Mouse (Mus musculus) forebrain, embryonic 13.5 days (tissue): Measurements from ENCODE around the gene Sept12. TPM values are rescaled to one million over a fixed set of nuclear protein-coding genes. Genes with fewer than 3 reads are reported as not detected.

Experiments used
- ATAC-seq: fragments of 200-750 bp; cut with Nextera tagmentation; 2 replicates; pipeline ENCODE4 v1.8.0; 2017
- H3K27ac ChIP-seq: fragments of 300-500 bp; sonication (generic); 2 replicates; pipeline ENCODE4 v1.5.1; 2015; ENCODE audit warnings: inconsistent platforms, mild to moderate bottlenecking, moderate library complexity
- H3K27me3 ChIP-seq: fragments of 300-500 bp; sonication (generic); 2 replicates; pipeline ENCODE4 v1.6.1; 2015; ENCODE audit warnings: mild to moderate bottlenecking, inconsistent platforms
- H3K36me3 ChIP-seq: fragments of 300-500 bp; sonication (generic); 2 replicates; pipeline ENCODE4 v1.6.1; 2015; ENCODE audit warnings: mild to moderate bottlenecking, inconsistent platforms; ENCODE audit not compliant: poor library complexity, severe bottlenecking
- H3K4me1 ChIP-seq: fragments of 300-500 bp; sonication (generic); 2 replicates; pipeline ENCODE4 v1.6.1; 2015; ENCODE audit warnings: inconsistent platforms
- H3K4me2 ChIP-seq: fragments of 300-500 bp; sonication (generic); 2 replicates; pipeline ENCODE4 v1.6.1; 2015; ENCODE audit warnings: inconsistent platforms, mild to moderate bottlenecking, moderate library complexity
- H3K4me3 ChIP-seq: fragments of 300-500 bp; sonication (generic); 2 replicates; pipeline ENCODE4 v1.5.1; 2015; ENCODE audit warnings: mild to moderate bottlenecking, inconsistent platforms
- H3K9ac ChIP-seq: fragments of 300-500 bp; sonication (generic); 2 replicates; pipeline ENCODE4 v1.6.1; 2015; ENCODE audit warnings: mild to moderate bottlenecking, inconsistent platforms
- H3K9me3 ChIP-seq: fragments of 300-500 bp; sonication (generic); replicated peaks from 2 replicates; pipeline ENCODE4 v1.6.1; 2016; ENCODE audit warnings: inconsistent platforms
- WGBS: fragments of 180-500 bp; shearing (Covaris S2); methylation state at CpG from one replicate; pipeline ENCODE4 v1.1.7; 2015; 5-methylcytosine and 5-hydroxymethylcytosine counted together
- polyA plus RNA-seq: library from polyadenylated mRNA; unstranded; fragments of >200 nt; fragmentation: Nextera tagmentation; extraction: Ambion mirVana; gene quantifications from 2 replicates; pipeline ENCODE4 v1.2.1, GENCODE M21; 2015

Sept12 gene
- polyA plus RNA-seq, 1 experiment from 2014 or later, result not detected

DNA sequence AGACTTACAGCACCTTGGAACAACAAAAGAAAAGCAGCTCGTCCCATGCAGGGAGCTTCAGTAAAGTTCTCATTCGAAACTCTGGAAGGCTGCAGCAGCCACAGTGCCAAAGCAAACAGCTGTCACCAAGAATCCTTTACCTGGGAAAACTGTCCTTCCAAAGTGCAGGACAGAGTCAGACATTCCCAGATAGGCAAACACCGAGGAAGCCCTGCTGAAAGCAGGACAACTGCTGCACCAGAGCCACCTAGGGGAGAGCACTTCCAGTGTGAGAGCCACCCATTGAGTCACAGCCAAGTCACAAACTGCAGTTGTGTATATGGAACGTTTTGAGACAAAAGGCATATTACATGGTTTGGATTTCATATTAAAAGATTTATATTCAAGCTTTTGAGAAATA is 52.2 kb downstream of the Sept12 start:
- Histone ChIP-seq H3K27ac (no peak overlapping the region), H3K27me3 (no peaks in the 10 kb centered on the region), H3K36me3 (peaks cover 90% of the 10 kb centered on the region), H3K9ac (no peak overlapping the region), H3K4me3 (no peak overlapping the region), H3K4me1 (peaks cover 1% of the 10 kb centered on the region; the same call in 1 of the 2 replicates), H3K9me3 (no peaks in the 10 kb centered on the region), H3K4me2 (no peak overlapping the region)
- no peak for ATAC-seq
- WGBS, result 83% methylated on average over 4 of the region's 4 CpGs

DNA sequence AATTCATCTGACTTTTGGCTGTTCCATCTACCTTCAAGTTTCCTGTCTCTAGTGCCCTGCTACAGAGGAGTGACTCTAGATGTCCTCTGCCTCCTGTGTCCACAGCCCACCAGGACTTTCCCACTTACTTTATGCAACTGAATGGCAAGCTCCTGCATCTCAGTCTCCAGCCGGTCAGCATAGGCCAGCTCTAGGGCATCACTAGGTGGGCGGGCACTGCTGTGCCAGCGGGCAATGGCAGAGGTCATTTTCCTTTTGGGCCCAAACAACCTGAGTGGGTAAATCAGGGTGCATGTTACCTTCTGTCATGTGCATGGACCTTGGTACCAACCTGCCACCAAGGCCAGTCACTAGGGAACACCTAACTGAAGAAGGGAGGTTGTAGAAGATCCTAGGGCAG is 54.2 kb downstream of the Sept12 start:
- H3K27ac ChIP-seq, result no peak overlapping the region
- H3K27me3 ChIP-seq, result no peaks in the 10 kb centered on the region
- H3K9me3 ChIP-seq, result no peaks in the 10 kb centered on the region
- no peak overlapping the region for H3K4me2 ChIP-seq
- no peak overlapping the region for H3K4me3 ChIP-seq
- WGBS, result 94% methylated on average over 3 of the region's 3 CpGs
- no peak overlapping the region for H3K9ac ChIP-seq
- peaks cover 14% of the 10 kb centered on the region for H3K4me1 ChIP-seq
- no peak for ATAC-seq
- peaks cover 81% of the 10 kb centered on the region for H3K36me3 ChIP-seq

DNA sequence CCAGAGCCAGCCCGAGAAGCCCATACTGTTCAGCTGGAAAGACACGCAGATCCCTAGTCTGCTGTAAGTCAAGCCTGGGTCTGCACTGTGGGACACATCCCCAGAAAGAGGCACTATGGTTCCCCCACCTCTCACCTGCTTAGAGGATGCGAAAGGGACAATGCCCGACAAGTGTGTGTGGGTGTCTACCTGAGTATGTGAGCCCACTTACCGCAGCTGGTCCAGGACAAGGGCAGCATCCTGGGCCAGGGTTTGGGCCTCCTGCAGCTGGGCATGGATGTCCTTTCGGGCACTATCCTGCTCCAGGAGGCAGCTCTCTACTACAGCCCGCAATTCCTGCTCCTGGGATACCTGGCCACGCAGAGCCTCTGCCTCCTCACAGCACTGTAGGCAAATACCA is 54.8 kb downstream of the Sept12 start:
- no peaks in the 10 kb centered on the region for H3K27me3 ChIP-seq
- H3K4me1 ChIP-seq, result peaks cover 17% of the 10 kb centered on the region
- H3K27ac ChIP-seq, result no peak overlapping the region
- peaks cover 77% of the 10 kb centered on the region for H3K36me3 ChIP-seq
- 95% methylated on average over 8 of the region's 8 CpGs for WGBS
- H3K4me2 ChIP-seq, result no peak overlapping the region
- no peaks in the 10 kb centered on the region for H3K9me3 ChIP-seq
- H3K4me3 ChIP-seq, result no peak overlapping the region
- no peak overlapping the region for H3K9ac ChIP-seq
- ATAC-seq, result no peak

DNA sequence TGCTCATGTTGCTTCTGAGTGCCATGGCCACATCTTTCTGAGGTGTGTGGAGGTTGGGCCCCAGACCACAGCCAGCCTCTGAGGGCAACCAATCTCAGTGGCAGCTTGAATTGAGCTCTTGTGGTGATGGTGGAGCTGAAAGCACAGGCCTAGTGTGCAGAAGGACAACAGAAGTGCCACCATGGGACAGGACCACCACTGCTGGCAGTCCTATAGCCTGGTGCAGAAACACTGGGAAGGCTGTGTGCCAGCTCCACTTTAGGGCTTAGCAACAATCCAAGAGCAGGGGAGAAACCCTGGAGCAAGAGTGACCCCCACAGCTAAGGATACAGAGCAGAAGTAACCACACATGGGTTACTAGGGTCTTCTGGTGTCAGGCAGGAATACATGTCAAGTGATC is 56.6 kb downstream of the Sept12 start:
- H3K9me3 ChIP-seq, result no peaks in the 10 kb centered on the region
- H3K4me1 ChIP-seq, result peaks cover 17% of the 10 kb centered on the region
- no peaks in the 10 kb centered on the region for H3K27me3 ChIP-seq
- no peak overlapping the region for H3K4me3 ChIP-seq
- H3K9ac ChIP-seq, result no peak overlapping the region
- H3K36me3 ChIP-seq, result peaks cover 77% of the 10 kb centered on the region
- H3K4me2 ChIP-seq, result no peak overlapping the region
- no peak for ATAC-seq
- H3K27ac ChIP-seq, result no peak overlapping the region

DNA sequence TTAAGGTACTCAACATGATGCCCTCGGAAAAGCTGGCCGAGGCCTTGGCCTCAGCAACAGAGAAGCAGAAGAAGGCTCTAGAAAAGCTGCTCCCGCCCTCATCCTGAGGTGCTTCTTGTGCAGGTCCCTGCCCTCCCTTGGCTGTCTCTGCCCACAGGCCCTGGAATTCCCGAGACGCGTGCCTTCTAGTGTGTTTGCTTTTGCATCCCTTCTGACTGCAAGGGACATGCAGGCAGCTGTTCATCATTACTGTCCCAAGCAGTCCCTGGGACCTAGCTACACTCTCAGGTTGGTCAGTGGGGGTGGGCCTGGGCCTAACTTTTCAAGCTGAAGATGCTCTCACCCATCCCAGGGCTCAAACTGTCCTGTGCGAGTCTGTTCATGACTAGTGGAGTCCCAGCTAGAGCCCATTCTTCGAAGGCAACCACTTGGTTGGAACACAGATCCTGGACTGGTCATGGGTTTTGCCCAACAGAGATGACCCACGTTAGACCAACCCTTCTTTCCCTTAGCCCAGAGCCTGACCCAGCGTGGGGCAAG is 57.3 kb downstream of the Sept12 start:
- no peaks in the 10 kb centered on the region for H3K9me3 ChIP-seq
- 93% methylated on average over 10 of the region's 10 CpGs for WGBS
- ATAC-seq, result no peak
- no peak overlapping the region for H3K27ac ChIP-seq
- H3K27me3 ChIP-seq, result no peaks in the 10 kb centered on the region
- H3K4me3 ChIP-seq, result peak overlapping the region; percentile 94; the same call in 1 of the 2 replicates
- peak overlapping the region; percentile 97; the same call in 1 of the 2 replicates for H3K9ac ChIP-seq
- H3K4me2 ChIP-seq, result peak overlapping the region; percentile 96
- H3K36me3 ChIP-seq, result peaks cover 78% of the 10 kb centered on the region
- H3K4me1 ChIP-seq, result peaks cover 17% of the 10 kb centered on the region

DNA sequence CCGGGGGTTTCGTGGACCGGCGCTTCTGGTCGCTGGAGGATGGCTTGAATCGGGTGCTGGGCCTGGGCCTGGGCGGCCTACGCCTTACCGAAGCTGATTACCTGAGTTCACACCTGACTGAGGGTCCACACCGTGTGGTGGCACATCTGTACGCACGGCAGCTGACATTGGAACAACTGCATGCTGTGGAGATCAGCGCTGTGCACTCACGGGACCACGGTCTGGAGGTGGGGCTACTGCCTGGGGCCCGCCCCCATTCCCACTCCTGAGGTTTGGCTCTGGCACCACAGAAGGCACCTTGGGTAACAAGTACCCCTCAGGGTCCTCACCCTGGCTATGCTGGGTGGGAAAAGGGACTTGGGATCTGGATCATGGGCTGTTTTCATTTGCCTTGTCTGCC is 58.2 kb downstream of the Sept12 start:
- H3K4me3 ChIP-seq, result peak overlapping the region; percentile 94
- ATAC-seq, result peak; percentile 70
- H3K27ac ChIP-seq, result peak overlapping the region; percentile 70
- H3K4me2 ChIP-seq, result peak overlapping the region; percentile 96
- peaks cover 78% of the 10 kb centered on the region for H3K36me3 ChIP-seq
- H3K27me3 ChIP-seq, result no peaks in the 10 kb centered on the region
- peak overlapping the region; percentile 97 for H3K9ac ChIP-seq
- H3K9me3 ChIP-seq, result no peaks in the 10 kb centered on the region
- peaks cover 17% of the 10 kb centered on the region for H3K4me1 ChIP-seq
- WGBS, result 1% methylated on average over 16 of the region's 16 CpGs

DNA sequence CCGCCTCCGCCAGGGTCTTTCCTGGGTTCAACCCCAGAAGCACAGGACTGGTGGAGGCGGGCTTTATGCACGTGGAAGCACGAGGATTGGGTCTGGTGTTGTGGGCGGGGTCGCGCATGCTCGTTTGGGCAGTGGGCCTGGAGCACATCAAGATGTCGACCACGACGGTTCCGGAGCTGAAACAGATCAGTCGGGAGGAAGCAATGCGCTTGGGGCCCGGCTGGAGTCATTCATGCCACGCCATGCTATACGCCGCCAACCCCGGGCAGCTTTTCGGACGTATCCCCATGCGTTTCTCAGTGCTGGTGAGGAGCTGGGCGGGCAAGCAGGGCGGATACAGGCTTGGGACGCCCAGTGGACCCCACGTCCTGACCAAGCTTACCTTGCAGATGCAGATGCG is 58.7 kb downstream of the Sept12 start:
- ATAC-seq, result peak; percentile 98
- Histone ChIP-seq H3K36me3 (peaks cover 78% of the 10 kb centered on the region), H3K27me3 (no peaks in the 10 kb centered on the region)

DNA sequence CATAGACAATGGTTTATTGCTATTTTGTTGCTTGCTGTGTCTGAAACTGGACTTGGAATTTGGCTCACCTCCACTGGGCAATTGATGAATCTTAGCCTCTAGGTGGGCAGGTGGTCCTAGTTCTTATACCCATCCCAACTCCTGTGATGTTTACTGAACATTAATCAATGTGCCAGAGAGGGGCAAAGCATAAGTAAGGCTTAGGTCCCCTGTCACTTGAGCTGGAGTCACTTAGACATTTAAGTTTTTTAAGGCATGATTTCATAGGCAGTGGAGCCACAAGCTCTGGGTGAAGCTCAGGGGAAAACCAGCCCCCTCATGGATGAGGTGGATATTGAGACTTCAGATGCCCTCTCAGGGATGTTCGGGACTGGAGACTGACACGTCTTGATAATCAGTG is 59.2 kb downstream of the Sept12 start, which contains the start of gene Nudt16l1:
Gene Nudt16l1, plus strand, starts transcription at position 301 of the 400 bp plus-strand sequence.
- no peaks in the 10 kb centered on the region for H3K27me3 ChIP-seq
- WGBS, result 8% methylated on average over 2 of the region's 2 CpGs

More for the DNA sequence above, 58.7 kb downstream of the Sept12 start:
- H3K27ac ChIP-seq, result peak overlapping the region; percentile 70
- WGBS, result 0% methylated on average over 28 of the region's 28 CpGs
- peak overlapping the region; percentile 94 for H3K4me3 ChIP-seq
- H3K4me1 ChIP-seq, result peaks cover 17% of the 10 kb centered on the region
- H3K9me3 ChIP-seq, result no peaks in the 10 kb centered on the region
- peak overlapping the region; percentile 97 for H3K9ac ChIP-seq
- H3K4me2 ChIP-seq, result peak overlapping the region; percentile 96

DNA sequence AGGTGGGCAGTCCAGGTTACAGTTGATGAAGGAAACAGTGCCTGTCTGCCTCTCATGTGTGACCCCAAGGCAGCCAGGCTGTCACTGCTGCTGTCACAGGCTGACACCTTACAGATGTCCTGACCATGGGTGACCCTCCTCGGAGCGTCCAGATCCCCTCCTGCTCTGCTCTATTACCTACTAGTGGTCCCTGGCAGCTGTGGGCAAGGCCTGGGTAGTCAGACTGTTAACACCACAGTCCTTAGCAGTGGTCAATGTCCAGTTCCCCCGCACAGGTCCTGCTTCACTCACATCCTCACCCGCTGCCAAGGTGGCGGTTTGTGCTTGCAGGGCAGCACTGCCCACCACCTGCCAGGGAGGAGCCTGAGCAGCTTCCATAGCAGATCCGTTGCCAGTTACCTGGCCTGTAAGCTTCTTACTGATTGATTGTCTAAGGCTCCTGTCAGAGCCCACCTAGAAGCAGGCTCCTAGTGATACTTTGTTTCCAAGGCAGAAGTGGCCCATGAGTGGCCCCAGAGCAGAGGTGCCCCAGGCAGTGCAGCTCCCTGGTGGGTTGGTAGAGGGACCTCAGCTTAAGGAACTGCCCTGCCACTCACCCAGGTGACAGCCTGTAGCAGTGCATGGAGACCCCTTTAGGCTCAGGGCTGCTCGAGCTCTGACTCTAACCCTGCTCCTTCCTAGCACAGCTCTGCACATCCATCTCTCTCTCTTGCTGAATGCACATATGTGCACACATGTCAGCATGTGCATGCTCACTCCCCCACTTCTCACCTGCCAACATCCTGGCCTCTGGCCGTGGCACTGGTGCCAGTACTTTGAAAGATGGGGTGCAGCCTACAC is 60.1 kb downstream of the Sept12 start:
- Histone ChIP-seq H3K4me3 (no peak overlapping the region), H3K27me3 (no peaks in the 10 kb centered on the region), H3K4me2 (no peak overlapping the region), H3K9ac (no peak overlapping the region), H3K27ac (no peak overlapping the region), H3K9me3 (no peaks in the 10 kb centered on the region), H3K36me3 (peaks cover 78% of the 10 kb centered on the region), H3K4me1 (peaks cover 17% of the 10 kb centered on the region)
- no peak for ATAC-seq
- WGBS, result 93% methylated on average over 8 of the region's 8 CpGs

More for the DNA sequence above, 59.2 kb downstream of the Sept12 start, which contains the start of gene Nudt16l1:
- 0 out of 2 replicates have a peak, but pooled peaks have one; percentile 9 for ATAC-seq
- Histone ChIP-seq H3K4me3 (peak within 1 kb of the TSS; percentile 94), H3K9ac (peak within 1 kb of the TSS; percentile 97), H3K4me2 (peak within 1 kb of the TSS; percentile 96), H3K4me1 (peaks cover 17% of the 10 kb centered on the region), H3K9me3 (no peaks in the 10 kb centered on the region), H3K36me3 (peaks cover 78% of the 10 kb centered on the region), H3K27ac (peak within 1 kb of the TSS; percentile 70)

Other genes starting within 250 kb of the Sept12 start
- 92.2 and 103 TPM in 2 replicates for gene Cdip1, start 207.6 kb downstream of the Sept12 start, polyA plus RNA-seq
- 0.37 and 0.39 TPM in 2 replicates for gene 4930562C15Rik, start 162.4 kb downstream of the Sept12 start, polyA plus RNA-seq
- 33.9 and 35.1 TPM in 2 replicates for gene Ubald1, start 117.5 kb downstream of the Sept12 start, polyA plus RNA-seq
- 79.0 and 86.4 TPM in 2 replicates for gene Mgrn1, start 111.6 kb downstream of the Sept12 start, polyA plus RNA-seq
- 134 and 142 TPM in 2 replicates for gene Nudt16l1, start 59.1 kb downstream of the Sept12 start, polyA plus RNA-seq
- gene Anks3, start 33.6 kb downstream of the Sept12 start, polyA plus RNA-seq, result 64.1 and 75.8 TPM in 2 replicates
- 1.5 TPM in 1 of 2 replicates, not detected in the other for gene Smim22, start 9.4 kb upstream of the Sept12 start, polyA plus RNA-seq
- gene Rogdi, start 15.7 kb upstream of the Sept12 start, polyA plus RNA-seq, result 88.1 and 102 TPM in 2 replicates
- 188 and 207 TPM in 2 replicates for gene Glyr1, start 52.0 kb upstream of the Sept12 start, polyA plus RNA-seq
- gene Ubn1, start 52.2 kb upstream of the Sept12 start, polyA plus RNA-seq, result 18.0 and 18.2 TPM in 2 replicates
- gene Ppl, start 134.6 kb upstream of the Sept12 start, polyA plus RNA-seq, result 0.13 TPM in 2 replicates
- gene Sec14l5, start 149.3 kb upstream of the Sept12 start, polyA plus RNA-seq, result 0.10 and 0.18 TPM in 2 replicates
- 8.5 and 9.4 TPM in 2 replicates for gene Nagpa, start 206.2 kb upstream of the Sept12 start, polyA plus RNA-seq
- 8.5 and 10.3 TPM in 2 replicates for gene AU021092, start 224.4 kb upstream of the Sept12 start, polyA plus RNA-seq
- gene Alg1, start 235.8 kb upstream of the Sept12 start, polyA plus RNA-seq, result 26.3 and 30.0 TPM in 2 replicates